Mouse (Mus musculus) gastrocnemius, postnatal 10 days (tissue): ENCODE measurements around the gene Mpzl3. TPM values are rescaled to one million over a fixed set of nuclear protein-coding genes. Genes with fewer than 3 reads are reported as not detected.
A peak's percentile ranks its signal among the peaks of the same experiment; 100 is the strongest.

Source experiments
- DNase-seq: peaks from one replicate; pipeline ENCODE4 v3.0.0; 2021; ENCODE audit warnings: mixed read lengths
- total RNA-seq, 2 experiments: library from RNA; stranded (reverse); gene quantifications; 2 replicates each; pipeline ENCODE4 v1.2.3; 2021

The Mpzl3 gene
- total RNA-seq, 2 experiments from 2014 or later: 1.3 to 2.0 TPM

- DNase-seq: no peak
These were observed 48.4 kb downstream of the Mpzl3 start for GRCm38 (mm10) chr9:45103211-45103979.

- DNase-seq: no peak
These were observed 50.8 kb downstream of the Mpzl3 start for GRCm38 (mm10) chr9:45105596-45106374.

- DNase-seq: no peak
These were observed 60.7 kb downstream of the Mpzl3 start for GRCm38 (mm10) chr9:45115706-45116105.

GRCm38 (mm10) chr9:45116819-45117218 lies 61.8 kb downstream of the Mpzl3 start:
- no peak for DNase-seq

- DNase-seq: no peak
These were observed 62.9 kb downstream of the Mpzl3 start, which contains the start of gene Scn2b for GRCm38 (mm10) chr9:45117741-45118431. Gene Scn2b (plus strand): TSS chr9:45117782.

- DNase-seq: no peak
These were observed 63.6 kb downstream of the Mpzl3 start for GRCm38 (mm10) chr9:45118552-45118951.

GRCm38 (mm10) chr9:45119316-45119953 lies 64.4 kb downstream of the Mpzl3 start:
- no peak for DNase-seq

- no peak for DNase-seq
These were observed 65.1 kb downstream of the Mpzl3 start for GRCm38 (mm10) chr9:45119954-45120530.

- no peak for DNase-seq
These were observed 65.6 kb downstream of the Mpzl3 start for GRCm38 (mm10) chr9:45120567-45120966.

GRCm38 (mm10) chr9:45121001-45121400 lies 66.0 kb downstream of the Mpzl3 start:
- no peak for DNase-seq

- peak; percentile 71 for DNase-seq
These were observed 66.8 kb downstream of the Mpzl3 start for GRCm38 (mm10) chr9:45121769-45122168.

- DNase-seq: no peak
These were observed 67.3 kb downstream of the Mpzl3 start for GRCm38 (mm10) chr9:45122209-45122761.

- no peak for DNase-seq
These were observed 70.2 kb downstream of the Mpzl3 start for GRCm38 (mm10) chr9:45125211-45125610.

- no peak for DNase-seq
These were observed 72.0 kb downstream of the Mpzl3 start for GRCm38 (mm10) chr9:45126941-45127340.

Other genes with a start within 250 kb of the Mpzl3 start
- 10 to 100 TPM; 15.1 to 21.3 TPM for gene Kmt2a, start 173.9 kb upstream of the Mpzl3 start, total RNA-seq
- gene Atp5l, start 134.4 kb upstream of the Mpzl3 start, total RNA-seq: 100 to 1,000 TPM; 647 to 794 TPM
- gene Ube4a, start 89.6 kb upstream of the Mpzl3 start, total RNA-seq: 10 to 100 TPM; 30.5 to 34.3 TPM
- not detected for gene Cd3g, start 74.8 kb upstream of the Mpzl3 start, total RNA-seq
- gene Cd3d, start 73.4 kb upstream of the Mpzl3 start, total RNA-seq: under 1 TPM in 1 of 2 experiments, not detected in 1; 0.32 TPM
- gene Cd3e, start 45.6 kb upstream of the Mpzl3 start, total RNA-seq: not detected
- under 1 TPM; 0.23 to 0.25 TPM for gene Mpzl2, start 15.4 kb upstream of the Mpzl3 start, total RNA-seq
- gene Jaml, start 24.0 kb downstream of the Mpzl3 start, total RNA-seq: under 1 TPM; 0.27 to 0.42 TPM
- 1 to 10 TPM; 1.8 to 2.2 TPM for gene Scn2b, start 62.6 kb downstream of the Mpzl3 start, total RNA-seq
- gene Scn4b, start 83.2 kb downstream of the Mpzl3 start, total RNA-seq: 10 to 100 TPM; 72.8 to 79.1 TPM
- not detected for gene BC049352, start 126.8 kb downstream of the Mpzl3 start, total RNA-seq
- gene Tmprss4, start 148.9 kb downstream of the Mpzl3 start, total RNA-seq: not detected
- gene Il10ra, start 214.0 kb downstream of the Mpzl3 start, total RNA-seq: 1 to 10 TPM in 1 of 2 experiments, under 1 TPM in 1; 0.80 to 1.0 TPM